Mouse (Mus musculus) intestine, embryonic 16.5 days (tissue): ENCODE measurements around the gene Slc27a5. TPM values are rescaled to one million over a fixed set of nuclear protein-coding genes. Genes with fewer than 3 reads are reported as not detected.

ENCODE experiments used
- ATAC-seq: fragments of 200-750 bp; cut with Nextera tagmentation; 2 replicates; pipeline ENCODE4 v1.8.0; 2017; ENCODE audit warnings: moderate TSS enrichment, moderate library complexity
- H3K27ac ChIP-seq: fragments of 300-500 bp; sonication (generic); 2 replicates; pipeline ENCODE4 v1.5.1; 2014; ENCODE audit warnings: mild to moderate bottlenecking, low read length
- H3K27me3 ChIP-seq: fragments of 300-500 bp; sonication (generic); replicated peaks from 2 replicates; pipeline ENCODE4 v1.6.1; 2014; ENCODE audit warnings: low read length, control low read depth, mixed read lengths; ENCODE audit not compliant: control insufficient read depth, insufficient read depth
- H3K36me3 ChIP-seq: fragments of 300-500 bp; sonication (generic); 2 replicates; pipeline ENCODE4 v1.6.1; 2014; ENCODE audit warnings: low read length, control low read depth; ENCODE audit not compliant: control insufficient read depth, insufficient read depth
- H3K4me1 ChIP-seq: fragments of 300-500 bp; sonication (generic); 2 replicates; pipeline ENCODE4 v1.6.1; 2014; ENCODE audit warnings: low read length, control low read depth, mixed read lengths; ENCODE audit not compliant: control insufficient read depth, insufficient read depth
- H3K4me2 ChIP-seq: fragments of 300-500 bp; sonication (generic); 2 replicates; pipeline ENCODE4 v1.6.1; 2014; ENCODE audit warnings: low read depth, low read length, control low read depth
- H3K4me3 ChIP-seq: fragments of 300-500 bp; sonication (generic); 2 replicates; pipeline ENCODE4 v1.5.1; 2014; ENCODE audit warnings: mild to moderate bottlenecking, low read length
- H3K9ac ChIP-seq: fragments of 300-500 bp; sonication (generic); 2 replicates; pipeline ENCODE4 v1.6.1; 2014; ENCODE audit warnings: low read depth, low read length
- H3K9me3 ChIP-seq: fragments of 300-500 bp; sonication (generic); 2 replicates; pipeline ENCODE4 v1.6.1; 2016; ENCODE audit warnings: low read length, control low read depth; ENCODE audit not compliant: control insufficient read depth
- whole genome bisulfite sequencing: fragments of 180-500 bp; shearing (Covaris S2); extraction: QIAGEN DNeasy Blood & Tissue Kit; methylation state at CpG from one replicate; pipeline ENCODE4 v1.1.7; 2014; 5-methylcytosine and 5-hydroxymethylcytosine counted together
- polyA plus RNA-seq: library from polyadenylated mRNA; unstranded; fragments of >200 nt; fragmentation: Nextera tagmentation; extraction: Ambion mirVana; gene quantifications from 2 replicates; pipeline ENCODE4 v1.2.1, GENCODE M21; 2015

Gene Slc27a5
- polyA plus RNA-seq, 1 experiment from 2014 or later = 0.84 TPM

- no peaks in the 10 kb centered on the region for H3K9me3 ChIP-seq
- no peaks in the 10 kb centered on the region for H3K27me3 ChIP-seq
- ATAC-seq = no peak
- no peak overlapping the region for H3K9ac ChIP-seq
- H3K4me1 ChIP-seq = no peaks in the 10 kb centered on the region
- H3K4me2 ChIP-seq = no peak overlapping the region
- no peak overlapping the region for H3K4me3 ChIP-seq
- no peaks in the 10 kb centered on the region for H3K36me3 ChIP-seq
- WGBS = 64% methylated on average over 5 of the region's 5 CpGs
- no peak overlapping the region for H3K27ac ChIP-seq
These were observed 762 bp downstream of the Slc27a5 start for GRCm38 (mm10) chr7:12997230-12997629.

GRCm38 (mm10) chr7:12995862-12996261 is 2.1 kb downstream of the Slc27a5 start:
- Histone ChIP-seq H3K4me2 (no peak overlapping the region), H3K9me3 (no peaks in the 10 kb centered on the region), H3K36me3 (no peaks in the 10 kb centered on the region), H3K4me1 (no peaks in the 10 kb centered on the region), H3K9ac (no peak overlapping the region), H3K27me3 (no peaks in the 10 kb centered on the region), H3K27ac (no peak overlapping the region), H3K4me3 (no peak overlapping the region)
- no peak for ATAC-seq

- 85% methylated on average over 10 of the region's 10 CpGs for WGBS
- Histone ChIP-seq H3K9ac (no peak overlapping the region), H3K27me3 (no peaks in the 10 kb centered on the region), H3K4me2 (no peak overlapping the region), H3K27ac (no peak overlapping the region), H3K36me3 (no peaks in the 10 kb centered on the region), H3K9me3 (no peaks in the 10 kb centered on the region), H3K4me1 (no peaks in the 10 kb centered on the region), H3K4me3 (no peak overlapping the region)
- no peak for ATAC-seq
These were observed 4.8 kb downstream of the Slc27a5 start for GRCm38 (mm10) chr7:12993148-12993547.

- Histone ChIP-seq H3K27ac (no peak overlapping the region), H3K4me2 (no peak overlapping the region), H3K9ac (no peak overlapping the region), H3K4me3 (no peak overlapping the region), H3K27me3 (no peaks in the 10 kb centered on the region), H3K9me3 (no peaks in the 10 kb centered on the region), H3K4me1 (no peaks in the 10 kb centered on the region), H3K36me3 (no peaks in the 10 kb centered on the region)
- ATAC-seq = no peak
- 4% methylated on average over 3 of the region's 3 CpGs for WGBS
These were observed 5.8 kb downstream of the Slc27a5 start for GRCm38 (mm10) chr7:12992222-12992621.

DNA sequence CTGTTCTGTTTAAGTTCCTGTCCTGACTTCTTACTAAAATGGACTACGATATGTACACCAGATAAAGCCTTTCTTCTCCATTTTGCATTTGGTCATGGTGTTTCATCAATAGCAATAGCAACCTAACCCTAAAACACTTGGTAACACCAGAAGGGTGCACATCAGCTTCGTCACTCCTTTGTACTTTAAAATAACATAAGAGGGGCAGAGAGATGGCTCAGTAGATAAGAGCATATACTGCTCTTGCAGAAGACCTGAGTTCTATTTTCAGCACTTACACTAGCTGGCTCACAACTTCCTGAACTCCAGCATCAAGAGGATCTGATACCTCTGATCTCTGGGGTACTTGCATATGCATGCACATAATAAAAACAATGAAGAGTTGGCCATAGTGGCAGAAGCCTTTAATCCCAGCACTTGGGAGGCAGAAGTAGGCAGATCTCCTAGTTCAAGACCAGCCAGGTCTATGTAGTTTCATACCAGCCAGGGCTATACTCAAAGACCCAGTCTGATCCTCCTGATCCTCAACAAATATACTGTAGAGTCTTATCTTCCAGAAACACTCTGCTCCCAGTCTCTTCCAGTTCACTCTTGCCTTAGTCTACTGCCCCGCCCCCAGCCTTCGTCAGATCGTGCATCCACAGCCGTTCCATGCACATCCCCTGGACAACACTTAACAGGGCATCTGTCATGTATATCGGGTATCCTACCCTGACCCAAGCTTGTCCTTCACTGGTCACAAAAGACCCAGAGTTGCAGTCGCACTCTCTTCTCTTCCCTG is 10.4 kb downstream of the Slc27a5 start:
- no peaks in the 10 kb centered on the region for H3K36me3 ChIP-seq
- no peaks in the 10 kb centered on the region for H3K4me1 ChIP-seq
- no peaks in the 10 kb centered on the region for H3K27me3 ChIP-seq
- WGBS = 84% methylated on average over 8 of the region's 8 CpGs
- H3K27ac ChIP-seq = no peak overlapping the region
- no peak overlapping the region for H3K4me3 ChIP-seq
- no peak overlapping the region for H3K4me2 ChIP-seq
- ATAC-seq = no peak
- no peak overlapping the region for H3K9ac ChIP-seq
- no peaks in the 10 kb centered on the region for H3K9me3 ChIP-seq

- WGBS = 83% methylated on average over 8 of the region's 8 CpGs
- no peaks in the 10 kb centered on the region for H3K27me3 ChIP-seq
- no peak overlapping the region for H3K9ac ChIP-seq
- H3K36me3 ChIP-seq = no peaks in the 10 kb centered on the region
- H3K4me1 ChIP-seq = no peaks in the 10 kb centered on the region
- H3K27ac ChIP-seq = no peak overlapping the region
- H3K9me3 ChIP-seq = no peaks in the 10 kb centered on the region
- no peak for ATAC-seq
- H3K4me2 ChIP-seq = no peak overlapping the region
- no peak overlapping the region for H3K4me3 ChIP-seq
These were observed 11.1 kb downstream of the Slc27a5 start for GRCm38 (mm10) chr7:12986906-12987305.

GRCm38 (mm10) chr7:12985724-12986123 is 12.3 kb downstream of the Slc27a5 start:
- H3K27me3 ChIP-seq = no peaks in the 10 kb centered on the region
- H3K4me3 ChIP-seq = no peak overlapping the region
- no peak overlapping the region for H3K4me2 ChIP-seq
- 82% methylated on average over 1 of the region's 1 CpGs for WGBS
- H3K4me1 ChIP-seq = no peaks in the 10 kb centered on the region
- ATAC-seq = no peak
- H3K36me3 ChIP-seq = no peaks in the 10 kb centered on the region
- H3K9ac ChIP-seq = no peak overlapping the region
- no peak overlapping the region for H3K27ac ChIP-seq
- H3K9me3 ChIP-seq = no peaks in the 10 kb centered on the region

- Histone ChIP-seq H3K27me3 (no peaks in the 10 kb centered on the region), H3K36me3 (no peaks in the 10 kb centered on the region), H3K4me3 (no peak overlapping the region), H3K4me1 (peaks cover 20% of the 10 kb centered on the region), H3K4me2 (no peak overlapping the region), H3K9ac (0 out of 2 replicates have a peak overlapping the region, but pooled peaks have one; percentile 35), H3K27ac (no peak overlapping the region), H3K9me3 (no peaks in the 10 kb centered on the region)
- WGBS = 83% methylated on average over 7 of the region's 7 CpGs
- ATAC-seq = no peak
These were observed 17.7 kb downstream of the Slc27a5 start for GRCm38 (mm10) chr7:12980291-12980690.

DNA sequence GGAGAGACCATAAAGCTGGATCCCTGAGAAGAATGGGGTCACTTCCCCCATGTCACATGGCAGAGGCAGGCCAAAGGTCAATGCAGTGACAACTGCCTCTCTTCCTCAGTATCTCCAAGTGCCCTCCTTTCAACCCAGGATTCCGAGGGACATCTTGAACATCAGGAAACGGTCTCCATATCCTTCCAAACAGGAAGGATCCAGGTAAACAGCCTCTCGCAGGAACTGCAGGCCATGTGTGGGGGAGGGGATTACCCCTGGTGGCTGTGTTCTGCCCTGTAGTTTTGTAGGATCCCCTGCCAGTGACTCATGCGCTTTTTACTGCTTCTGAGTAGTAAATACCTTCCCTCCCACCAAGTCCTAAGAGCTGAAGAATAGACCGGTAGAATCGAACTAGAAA is 18.2 kb downstream of the Slc27a5 start:
- H3K4me2 ChIP-seq = 0 out of 2 replicates have a peak overlapping the region, but pooled peaks have one; percentile 3
- WGBS = 38% methylated on average over 6 of the region's 6 CpGs

More for the DNA sequence above, 18.2 kb downstream of the Slc27a5 start:
- ATAC-seq = no peak
- peaks cover 20% of the 10 kb centered on the region for H3K4me1 ChIP-seq
- H3K27me3 ChIP-seq = no peaks in the 10 kb centered on the region
- peak overlapping the region; percentile 46; the same call in 1 of the 2 replicates for H3K27ac ChIP-seq
- H3K4me3 ChIP-seq = no peak overlapping the region
- no peaks in the 10 kb centered on the region for H3K9me3 ChIP-seq
- no peaks in the 10 kb centered on the region for H3K36me3 ChIP-seq
- peak overlapping the region; percentile 35 for H3K9ac ChIP-seq
